Mouse (Mus musculus) monocyte, adult 2 months (primary cell): ENCODE results near the gene Pabpc4l.
"Not testable (repeated sequence)": the region's sequence is repeated elsewhere in the genome, so short reads cannot be mapped to it uniquely, and the experiment has no call there.

Experiments used
- DNase-seq, 2 experiments: peaks; one replicate each; pipeline ENCODE4 v3.0.0; 2022; ENCODE audit warnings: low spot score in 2 of 2, low read depth in 1 of 2

Gene Pabpc4l

DNA sequence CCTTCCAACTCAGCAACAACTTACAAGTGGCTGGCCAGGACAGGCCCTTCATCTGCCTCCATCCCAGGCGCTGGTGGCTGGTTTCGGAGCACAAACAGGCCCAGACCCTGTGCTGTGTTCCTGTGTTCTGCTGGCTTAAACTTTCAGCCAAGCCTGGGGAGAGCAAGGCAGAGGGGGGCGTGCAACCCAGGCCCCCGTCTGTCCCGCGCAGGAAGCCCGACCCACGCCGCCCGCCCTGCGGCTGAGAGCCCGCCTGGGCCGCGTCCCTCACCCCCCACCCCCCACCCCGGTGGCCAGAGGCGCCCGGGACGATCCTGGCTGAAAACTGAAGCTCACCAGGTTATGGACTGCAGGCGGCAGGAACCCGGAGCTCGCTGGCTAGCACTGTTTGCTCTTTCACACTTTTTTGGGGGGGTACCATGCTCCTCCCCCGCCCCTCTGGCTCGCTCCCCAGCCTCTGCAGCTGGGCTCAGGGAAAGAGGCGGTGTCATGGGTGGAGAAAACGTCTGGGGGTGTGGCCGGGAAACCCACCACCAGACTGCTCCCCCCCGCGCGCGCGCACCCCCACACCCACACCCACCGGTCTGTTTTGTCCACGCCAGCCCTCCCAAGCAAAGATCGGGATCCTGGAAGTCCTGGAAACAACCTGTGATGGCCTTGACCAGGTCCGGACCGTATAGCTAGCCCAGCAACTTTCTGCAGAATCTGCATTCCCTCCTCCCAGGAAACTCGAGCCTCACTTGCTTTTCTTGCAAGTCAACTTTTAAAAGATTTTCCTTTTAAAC lies at the start of gene Pabpc4l:
TSS of gene Pabpc4l (minus strand) at position 739 of the 785 bp plus-strand sequence.
- DNase-seq: no peak

DNA sequence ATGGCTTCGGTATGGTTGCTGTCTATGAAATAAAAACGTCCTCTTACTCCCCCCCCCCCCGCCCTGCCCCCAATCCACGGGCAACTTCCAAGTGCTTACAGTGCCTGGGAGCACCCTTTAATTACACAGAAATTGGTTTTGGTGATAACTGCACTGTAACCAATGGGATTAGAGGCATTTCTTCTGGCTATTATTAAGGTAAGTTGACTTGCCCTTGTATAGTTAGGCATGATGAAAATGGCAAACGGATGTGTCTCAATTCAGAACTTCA lies 42.9 kb upstream of the Pabpc4l start:
- no peak for DNase-seq

GRCm38 (mm10) chr3:46490132-46490988 lies 42.3 kb upstream of the Pabpc4l start:
- DNase-seq: no peak

GRCm38 (mm10) chr3:46486091-46486490 lies 38.1 kb upstream of the Pabpc4l start:
- DNase-seq: not testable (repeated sequence)

DNA sequence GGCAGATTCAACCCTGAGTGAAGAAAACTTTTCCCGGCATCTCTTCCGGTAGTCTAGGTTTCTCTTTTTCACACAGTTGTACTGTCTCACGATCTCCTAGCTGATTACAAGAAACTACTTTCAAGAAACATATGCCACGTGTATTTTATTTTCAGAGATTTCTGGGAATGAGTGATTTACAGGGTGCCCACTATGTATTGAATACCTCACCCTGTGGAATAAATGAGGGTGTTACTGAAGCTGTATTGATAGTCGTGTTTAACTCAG lies 180 bp upstream of the Pabpc4l start:
- DNase-seq: no peak

DNA sequence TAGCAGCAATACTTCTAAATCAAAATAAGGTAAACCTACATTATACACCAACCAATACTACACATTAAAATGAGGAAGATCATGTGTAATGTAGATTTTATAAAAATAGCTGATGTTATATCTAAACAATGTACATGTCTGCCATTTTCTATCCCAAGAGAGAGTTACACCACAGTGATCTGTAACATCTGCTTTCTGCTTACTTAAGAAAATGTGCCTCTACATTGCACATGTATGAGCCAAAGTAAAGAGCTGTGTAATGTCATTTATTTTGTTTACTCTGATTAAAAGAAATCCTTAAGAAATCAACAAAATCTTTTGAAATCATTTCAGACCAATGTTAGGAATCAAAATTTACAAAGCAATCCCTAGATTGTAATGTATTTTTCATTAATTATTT lies 16.6 kb downstream of the Pabpc4l start:
- no peak for DNase-seq
